Mouse (Mus musculus) hindbrain, embryonic 10.5 days (tissue): ENCODE measurements at regions not wholly inside any gene's neighbourhood (a gene's known extent, or its start where the extent isn't known, plus 50 kb on each side); places are given as distances from the start of the nearest gene placed in this dataset.

ENCODE experiments used
- DNase-seq: peaks from one replicate; pipeline ENCODE4 v3.0.0-alpha.2; 2017; ENCODE audit warnings: low spot score
- H3K27ac ChIP-seq: fragments of 300-500 bp; sonication (generic); 2 replicates; pipeline ENCODE4 v1.5.1; 2016; ENCODE audit warnings: mild to moderate bottlenecking, moderate library complexity
- H3K27me3 ChIP-seq: fragments of 300-500 bp; sonication (generic); 2 replicates; pipeline ENCODE4 v1.6.1; 2016; ENCODE audit warnings: mild to moderate bottlenecking; ENCODE audit not compliant: poor library complexity, insufficient read depth, severe bottlenecking
- H3K36me3 ChIP-seq: fragments of 300-500 bp; sonication (generic); 2 replicates; pipeline ENCODE4 v1.6.1; 2016; ENCODE audit warnings: mild to moderate bottlenecking, moderate library complexity
- H3K4me1 ChIP-seq: fragments of 300-500 bp; sonication (generic); replicated peaks from 2 replicates; pipeline ENCODE4 v1.6.1; 2016; ENCODE audit warnings: mild to moderate bottlenecking
- H3K4me3 ChIP-seq: fragments of 300-500 bp; sonication (generic); 2 replicates; pipeline ENCODE4 v1.5.1; 2016; ENCODE audit warnings: mild to moderate bottlenecking, moderate library complexity
- H3K9me3 ChIP-seq: fragments of 300-500 bp; sonication (generic); 2 replicates; pipeline ENCODE4 v1.6.1; 2016; ENCODE audit warnings: mild to moderate bottlenecking, moderate library complexity
- WGBS: fragments of 180-500 bp; shearing (Covaris S2); methylation state at CpG from one replicate; pipeline ENCODE4 v1.1.7; 2016; 5-methylcytosine and 5-hydroxymethylcytosine counted together

DNA sequence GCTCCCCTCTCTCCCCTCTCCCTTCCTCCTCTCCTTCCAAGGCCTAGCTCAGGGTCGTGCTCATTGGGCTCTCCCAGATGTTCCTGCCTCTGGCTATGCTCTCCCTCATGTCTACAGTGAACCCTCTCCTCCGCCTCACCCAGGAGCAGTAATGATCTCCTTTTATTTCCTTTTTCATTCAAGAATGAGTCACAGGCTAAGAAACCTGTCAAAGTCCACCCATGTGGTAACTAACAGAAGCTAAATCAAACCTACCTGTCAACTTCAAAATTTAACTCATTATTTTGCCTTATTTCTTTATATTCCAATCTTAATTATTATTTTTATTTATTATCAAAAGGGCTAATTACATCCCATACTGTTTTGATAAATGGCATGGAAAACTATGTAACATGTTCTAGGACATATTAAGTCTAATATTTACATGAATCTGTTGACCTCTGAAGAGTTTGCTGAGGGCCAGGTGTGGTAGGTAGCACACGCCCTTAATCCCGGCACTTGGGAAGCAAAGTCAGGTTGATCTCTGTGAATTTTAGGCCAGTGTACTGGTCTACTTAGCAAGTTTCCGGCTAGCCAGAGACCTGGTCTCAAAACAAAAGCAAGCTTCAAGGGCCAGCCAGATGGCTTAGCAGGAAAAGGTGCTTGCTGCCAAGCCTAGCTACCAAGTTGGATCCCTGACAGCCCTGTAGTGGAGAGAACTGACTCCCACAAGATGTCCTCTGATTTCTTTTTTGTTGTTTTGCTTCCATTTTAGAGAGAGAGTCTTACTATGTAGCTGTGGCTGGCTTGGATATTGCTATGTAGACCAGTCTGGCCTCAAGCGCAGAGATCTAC is 51.9 kb upstream of the Slc16a1 start:
- no peak for DNase-seq
- Histone ChIP-seq H3K4me1 (no peaks in the 10 kb centered on the region), H3K27me3 (no peaks in the 10 kb centered on the region), H3K4me3 (no peak overlapping the region), H3K27ac (no peak overlapping the region), H3K9me3 (no peaks in the 10 kb centered on the region), H3K36me3 (no peaks in the 10 kb centered on the region)
- 85% methylated on average over 6 of the region's 6 CpGs for WGBS

DNA sequence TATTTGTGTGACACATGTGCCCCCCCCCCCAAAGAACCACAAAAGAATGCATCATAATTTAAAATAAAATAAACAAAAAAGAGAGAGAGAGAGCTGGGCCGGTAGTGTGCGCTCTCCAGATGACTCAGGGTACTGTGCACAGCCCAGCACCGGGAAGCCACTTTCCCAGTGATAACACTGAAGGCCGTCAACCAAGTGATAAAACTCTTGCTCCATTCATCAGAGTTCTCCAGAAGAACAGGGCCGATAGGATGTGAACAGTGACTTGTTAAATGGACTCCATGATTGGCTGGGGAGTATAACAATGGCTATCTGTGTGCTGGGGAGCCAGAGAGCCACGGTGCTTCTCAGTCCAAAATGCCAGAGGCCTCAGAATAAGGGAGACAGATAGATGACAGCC is 53.2 kb upstream of the Slc16a1 start:
- WGBS = 72% methylated on average over 6 of the region's 6 CpGs

GRCm38 (mm10) chr3:104583236-104583635 is 55.2 kb upstream of the Slc16a1 start:
- Histone ChIP-seq H3K27ac (no peak overlapping the region), H3K9me3 (no peaks in the 10 kb centered on the region), H3K4me3 (no peak overlapping the region), H3K36me3 (no peaks in the 10 kb centered on the region), H3K27me3 (no peaks in the 10 kb centered on the region), H3K4me1 (no peaks in the 10 kb centered on the region)
- WGBS = 71% methylated on average over 7 of the region's 7 CpGs
- no peak for DNase-seq

More for the DNA sequence above, 53.2 kb upstream of the Slc16a1 start:
- no peak overlapping the region for H3K4me3 ChIP-seq
- no peaks in the 10 kb centered on the region for H3K27me3 ChIP-seq
- no peaks in the 10 kb centered on the region for H3K9me3 ChIP-seq
- DNase-seq = no peak
- no peaks in the 10 kb centered on the region for H3K36me3 ChIP-seq
- no peaks in the 10 kb centered on the region for H3K4me1 ChIP-seq
- no peak overlapping the region for H3K27ac ChIP-seq

- no peak for DNase-seq
Measured at GRCm38 (mm10) chr3:104582521-104582920, 55.9 kb upstream of the Slc16a1 start.

DNA sequence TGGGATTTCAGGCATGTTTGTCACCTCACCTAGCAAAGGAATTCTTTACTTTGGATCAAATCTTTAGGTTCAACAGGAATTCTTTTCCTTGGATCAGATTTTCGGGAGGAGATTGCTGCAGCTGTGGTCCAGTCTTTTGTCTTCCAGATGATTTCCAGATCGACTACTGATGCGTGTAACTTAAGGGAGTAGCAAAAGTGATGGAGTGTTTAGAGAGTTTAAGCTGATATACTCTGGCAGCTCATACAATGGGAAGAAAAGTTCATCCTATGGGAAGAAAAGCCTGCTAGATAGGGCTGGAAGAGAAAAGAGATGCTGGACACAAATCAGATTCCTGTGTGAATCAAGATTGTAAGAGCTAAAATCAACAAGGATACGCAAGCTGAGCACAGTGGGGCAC is 59.3 kb upstream of the Slc16a1 start:
- Histone ChIP-seq H3K27me3 (no peaks in the 10 kb centered on the region), H3K36me3 (no peaks in the 10 kb centered on the region), H3K9me3 (no peaks in the 10 kb centered on the region), H3K4me1 (no peaks in the 10 kb centered on the region), H3K4me3 (no peak overlapping the region), H3K27ac (no peak overlapping the region)
- DNase-seq = no peak
- 70% methylated on average over 4 of the region's 4 CpGs for WGBS

More at GRCm38 (mm10) chr3:104582521-104582920, 55.9 kb upstream of the Slc16a1 start:
- Histone ChIP-seq H3K9me3 (no peaks in the 10 kb centered on the region), H3K36me3 (no peaks in the 10 kb centered on the region), H3K27ac (no peak overlapping the region), H3K27me3 (no peaks in the 10 kb centered on the region), H3K4me1 (no peaks in the 10 kb centered on the region), H3K4me3 (no peak overlapping the region)
- 94% methylated on average over 10 of the region's 10 CpGs for WGBS

DNA sequence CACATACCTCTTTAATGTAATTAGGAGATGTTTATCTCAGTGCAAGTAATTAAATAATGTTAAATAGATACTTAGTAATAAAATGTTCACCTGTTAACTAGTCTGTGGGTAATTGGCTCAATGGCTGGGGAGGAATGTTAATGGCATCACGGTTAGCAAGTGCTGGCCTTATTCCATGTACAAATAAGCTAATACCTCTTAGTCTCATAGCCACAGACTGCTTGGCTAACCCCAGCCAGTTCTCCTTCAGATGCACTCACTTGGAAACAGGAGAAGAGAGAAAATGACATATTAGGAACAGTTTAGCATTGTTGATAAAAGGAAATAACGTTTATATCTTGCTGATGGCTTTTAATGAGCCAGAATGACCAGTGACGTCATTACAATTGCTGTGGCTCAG is 60.1 kb upstream of the Slc16a1 start:
- Histone ChIP-seq H3K4me1 (no peaks in the 10 kb centered on the region), H3K4me3 (no peak overlapping the region), H3K9me3 (no peaks in the 10 kb centered on the region), H3K27ac (no peak overlapping the region), H3K36me3 (no peaks in the 10 kb centered on the region), H3K27me3 (no peaks in the 10 kb centered on the region)
- 62% methylated on average over 3 of the region's 3 CpGs for WGBS
- no peak for DNase-seq

- H3K36me3 ChIP-seq = no peaks in the 10 kb centered on the region
- no peaks in the 10 kb centered on the region for H3K4me1 ChIP-seq
- H3K27ac ChIP-seq = no peak overlapping the region
- no peak for DNase-seq
- H3K27me3 ChIP-seq = no peaks in the 10 kb centered on the region
- WGBS = 78% methylated on average over 5 of the region's 5 CpGs
- no peak overlapping the region for H3K4me3 ChIP-seq
- no peaks in the 10 kb centered on the region for H3K9me3 ChIP-seq
Measured at GRCm38 (mm10) chr3:104577228-104577927, 61.1 kb upstream of the Slc16a1 start.

DNA sequence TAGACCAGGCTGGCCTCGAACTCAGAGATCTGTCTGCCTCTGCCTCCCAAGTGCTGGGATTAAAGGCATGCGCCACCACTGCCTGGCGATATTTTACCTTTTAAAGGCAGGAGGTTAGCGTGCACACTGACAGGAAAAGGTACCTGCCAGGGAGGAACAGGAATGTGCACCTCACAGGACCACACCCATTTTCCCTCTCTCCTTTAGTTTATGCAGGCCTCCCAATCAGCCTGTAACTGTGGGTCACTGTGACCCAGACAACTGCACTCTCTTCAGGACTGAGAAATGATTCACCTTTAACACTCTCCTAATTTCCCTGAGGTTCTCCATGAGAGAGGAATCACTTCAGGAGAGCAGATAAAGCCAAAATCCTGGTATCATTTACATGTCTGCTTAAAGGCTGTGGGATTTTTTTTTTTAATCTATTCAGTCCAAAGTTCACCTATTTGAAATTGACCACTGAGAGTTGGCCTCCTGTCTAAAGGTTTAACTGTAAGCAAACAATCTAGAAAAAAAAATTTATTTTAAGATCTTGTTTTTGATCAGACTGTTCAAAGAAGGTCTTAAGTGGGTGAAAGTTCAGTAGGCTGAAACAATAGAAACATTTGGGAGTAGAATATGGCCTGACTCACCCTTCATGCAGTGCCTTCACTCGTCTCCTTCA is 61.7 kb upstream of the Lrig2 start:
- no peaks in the 10 kb centered on the region for H3K9me3 ChIP-seq
- H3K27me3 ChIP-seq = no peaks in the 10 kb centered on the region
- H3K4me3 ChIP-seq = no peak overlapping the region
- WGBS = 85% methylated on average over 5 of the region's 5 CpGs
- DNase-seq = no peak
- H3K36me3 ChIP-seq = no peaks in the 10 kb centered on the region
- no peak overlapping the region for H3K27ac ChIP-seq
- H3K4me1 ChIP-seq = no peaks in the 10 kb centered on the region

DNA sequence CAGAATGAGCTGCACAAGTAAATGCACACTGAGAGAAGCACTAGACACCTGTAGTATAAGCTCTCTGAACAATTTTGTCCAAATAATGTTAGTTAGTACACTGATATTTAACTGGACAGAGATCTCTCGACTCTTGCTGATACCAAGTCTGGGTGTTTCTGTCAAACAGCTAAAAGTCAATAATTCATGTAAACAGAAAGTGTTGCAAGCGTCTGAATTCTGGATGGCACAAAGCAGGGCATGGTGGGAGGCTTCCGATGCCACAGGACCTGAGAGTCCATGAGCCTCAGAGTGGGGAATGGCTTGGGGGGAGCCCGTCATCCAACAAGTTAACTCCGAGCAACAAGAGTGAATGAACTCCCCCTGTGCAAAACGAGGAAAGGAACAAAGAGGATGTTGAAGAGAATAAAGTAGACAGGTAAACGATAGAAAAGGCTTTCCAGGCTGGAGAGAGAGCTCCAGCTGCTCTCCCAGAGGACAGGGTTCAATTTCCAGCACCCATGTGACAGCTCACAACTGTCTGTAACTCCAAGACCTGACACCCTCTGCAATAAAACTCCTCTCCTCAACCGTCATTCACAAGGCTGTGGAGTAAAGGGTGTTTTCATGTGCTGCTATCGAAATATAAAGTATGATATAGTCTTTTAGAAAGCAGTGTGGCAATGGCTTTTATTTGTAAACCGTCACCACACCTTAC is 60.4 kb upstream of the Lrig2 start:
- no peaks in the 10 kb centered on the region for H3K36me3 ChIP-seq
- no peak for DNase-seq
- 81% methylated on average over 10 of the region's 10 CpGs for WGBS

DNA sequence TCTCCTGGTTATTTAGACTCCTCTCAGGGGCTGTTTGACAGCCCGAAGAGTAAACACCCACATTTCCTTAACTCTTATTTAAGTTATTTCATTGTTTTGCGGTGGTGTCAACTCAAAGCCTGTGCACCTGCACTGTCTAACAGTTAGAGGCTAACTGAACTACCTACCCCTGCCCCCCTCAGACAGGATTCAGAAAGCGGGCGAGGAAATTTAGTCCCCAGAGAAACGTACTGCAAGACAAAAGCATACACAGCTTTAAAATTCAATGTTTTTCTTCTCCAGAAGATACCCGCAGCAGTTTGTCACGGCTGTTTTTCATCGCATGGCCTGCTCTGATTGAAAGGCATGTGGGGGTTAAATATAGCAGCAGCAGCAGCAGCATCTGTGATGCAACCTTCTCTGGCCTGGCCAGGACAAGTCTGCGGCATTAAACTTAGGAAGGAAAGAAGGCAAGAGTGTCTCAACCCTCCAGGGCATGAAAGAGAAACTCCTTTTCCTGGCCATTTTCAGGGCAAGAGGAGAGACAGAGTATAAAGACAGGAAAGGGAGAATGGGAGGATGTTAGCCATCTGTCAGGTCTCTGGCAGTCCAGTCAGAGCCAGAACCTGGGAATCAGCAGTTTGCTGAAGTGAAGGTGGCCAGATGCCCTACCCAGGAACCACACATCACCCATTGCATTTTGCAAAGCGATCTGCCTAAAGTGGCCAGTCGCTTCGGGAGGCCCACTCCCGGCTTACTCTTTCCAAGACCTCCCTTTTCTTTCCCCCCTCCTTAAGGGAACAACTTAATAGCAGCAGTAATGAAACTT is 53.9 kb upstream of the Lrig2 start:
- Histone ChIP-seq H3K9me3 (no peaks in the 10 kb centered on the region), H3K36me3 (no peaks in the 10 kb centered on the region), H3K27me3 (no peaks in the 10 kb centered on the region), H3K4me3 (no peak overlapping the region), H3K4me1 (peaks cover 13% of the 10 kb centered on the region), H3K27ac (0 out of 2 replicates have a peak overlapping the region, but pooled peaks have one; percentile 23)
- WGBS = 63% methylated on average over 13 of the region's 13 CpGs
- DNase-seq = no peak

More for the DNA sequence above, 60.4 kb upstream of the Lrig2 start:
- H3K27ac ChIP-seq = no peak overlapping the region
- no peaks in the 10 kb centered on the region for H3K27me3 ChIP-seq
- H3K4me3 ChIP-seq = no peak overlapping the region
- H3K9me3 ChIP-seq = no peaks in the 10 kb centered on the region
- no peaks in the 10 kb centered on the region for H3K4me1 ChIP-seq

DNA sequence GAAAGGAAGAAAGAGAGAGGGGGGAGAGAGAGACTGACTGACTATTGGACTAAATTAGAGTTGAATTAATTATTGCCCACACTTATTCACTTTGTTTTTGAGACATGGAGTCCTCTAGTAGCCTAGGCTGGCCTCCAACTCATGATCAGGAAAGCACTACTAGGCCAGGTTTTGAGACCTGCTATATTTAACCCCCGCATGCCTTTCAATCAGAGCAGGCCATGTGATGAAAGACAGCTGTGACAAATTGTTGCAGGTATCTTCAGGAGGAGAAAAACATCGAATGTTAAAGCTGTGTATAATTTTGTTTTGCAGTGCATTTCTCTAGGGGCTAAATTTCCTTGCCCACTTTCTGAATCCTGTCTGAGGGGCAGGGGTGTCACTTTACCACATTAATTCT is 53.1 kb upstream of the Lrig2 start:
- Histone ChIP-seq H3K36me3 (no peaks in the 10 kb centered on the region), H3K27ac (no peak overlapping the region), H3K4me3 (no peak overlapping the region), H3K9me3 (no peaks in the 10 kb centered on the region), H3K27me3 (no peaks in the 10 kb centered on the region), H3K4me1 (peaks cover 13% of the 10 kb centered on the region)
- 78% methylated on average over 2 of the region's 2 CpGs for WGBS
- no peak for DNase-seq

- no peak for DNase-seq
- Histone ChIP-seq H3K4me3 (no peak overlapping the region), H3K36me3 (no peaks in the 10 kb centered on the region), H3K27me3 (no peaks in the 10 kb centered on the region), H3K9me3 (no peaks in the 10 kb centered on the region), H3K27ac (no peak overlapping the region), H3K4me1 (peaks cover 13% of the 10 kb centered on the region)
- WGBS = 62% methylated on average over 4 of the region's 4 CpGs
Measured at GRCm38 (mm10) chr3:104561567-104561966, 49.8 kb upstream of the Lrig2 start.
